Mouse (Mus musculus): ENCODE measurements around the gene Rcc1l. TPM values are rescaled to one million over a fixed set of nuclear protein-coding genes. Genes with fewer than 3 reads are reported as not detected.
A peak's percentile ranks its signal among the peaks of the same experiment; 100 is the strongest.

Gene Rcc1l
- polyA plus RNA-seq, 1 experiment from 2014 or later = 20.9 TPM

- 94% methylated on average over 12 of the region's 12 CpGs for WGBS
- ATAC-seq = no peak
- H3K4me2 ChIP-seq (ENCODE audit: low read length) = no peak overlapping the region
These were observed 40.6 kb downstream of the Rcc1l start for GRCm38 (mm10) chr5:134136022-134136421.

GRCm38 (mm10) chr5:134131586-134131985, 45.0 kb downstream of the Rcc1l start:
- Histone ChIP-seq H3K4me2 (ENCODE audit: low read length) (no peak overlapping the region; the same call in 1 of the 2 replicates), H3K9ac (ENCODE audit: low read depth, low read length) (no peak overlapping the region), H3K27me3 (ENCODE audit: control insufficient read depth, insufficient read depth, low read depth, low read length) (no peaks in the 10 kb centered on the region), H3K27ac (ENCODE audit: low read length) (peak overlapping the region; percentile 72), H3K4me1 (ENCODE audit: control insufficient read depth, insufficient read depth, low read length) (peaks cover 8% of the 10 kb centered on the region), H3K36me3 (ENCODE audit: control insufficient read depth, insufficient read depth, low read length) (peaks cover 29% of the 10 kb centered on the region), H3K4me3 (ENCODE audit: low read depth, low read length) (no peak overlapping the region), H3K9me3 (replicated peaks; ENCODE audit: control insufficient read depth, low read length, poor library complexity, severe bottlenecking) (no peaks in the 10 kb centered on the region)
- 5% methylated on average over 4 of the region's 4 CpGs for WGBS
- ATAC-seq = peak; percentile 36; the same call in 1 of the 2 replicates

More at GRCm38 (mm10) chr5:134136022-134136421, 40.6 kb downstream of the Rcc1l start:
- Histone ChIP-seq H3K27ac (ENCODE audit: low read length) (no peak overlapping the region), H3K9ac (ENCODE audit: low read depth, low read length) (no peak overlapping the region), H3K4me1 (ENCODE audit: control insufficient read depth, insufficient read depth, low read length) (peaks cover 8% of the 10 kb centered on the region), H3K4me3 (ENCODE audit: low read depth, low read length) (no peak overlapping the region), H3K27me3 (ENCODE audit: control insufficient read depth, insufficient read depth, low read depth, low read length) (no peaks in the 10 kb centered on the region), H3K9me3 (replicated peaks; ENCODE audit: control insufficient read depth, low read length, poor library complexity, severe bottlenecking) (no peaks in the 10 kb centered on the region), H3K36me3 (ENCODE audit: control insufficient read depth, insufficient read depth, low read length) (peaks cover 49% of the 10 kb centered on the region)

- no peak overlapping the region for H3K27ac ChIP-seq (ENCODE audit: low read length)
- no peaks in the 10 kb centered on the region for H3K27me3 ChIP-seq (ENCODE audit: control insufficient read depth, insufficient read depth, low read depth, low read length)
- H3K4me3 ChIP-seq (ENCODE audit: low read depth, low read length) = no peak overlapping the region
- WGBS = 96% methylated on average over 2 of the region's 2 CpGs
- no peak for ATAC-seq
- peaks cover 2% of the 10 kb centered on the region; the same call in 1 of the 2 replicates for H3K4me1 ChIP-seq (ENCODE audit: control insufficient read depth, insufficient read depth, low read length)
- no peak overlapping the region for H3K9ac ChIP-seq (ENCODE audit: low read depth, low read length)
- H3K36me3 ChIP-seq (ENCODE audit: control insufficient read depth, insufficient read depth, low read length) = peaks cover 14% of the 10 kb centered on the region
- H3K4me2 ChIP-seq (ENCODE audit: low read length) = no peak overlapping the region
- H3K9me3 ChIP-seq (replicated peaks; ENCODE audit: control insufficient read depth, low read length, poor library complexity, severe bottlenecking) = no peaks in the 10 kb centered on the region
These were observed 50.3 kb downstream of the Rcc1l start for GRCm38 (mm10) chr5:134126232-134126631.

GRCm38 (mm10) chr5:134123846-134124245, 52.7 kb downstream of the Rcc1l start:
- no peak overlapping the region for H3K4me3 ChIP-seq (ENCODE audit: low read depth, low read length)

GRCm38 (mm10) chr5:134121893-134122259, 54.7 kb downstream of the Rcc1l start:
- no peak overlapping the region for H3K4me2 ChIP-seq (ENCODE audit: low read length)
- WGBS = 76% methylated on average over 4 of the region's 4 CpGs

More at GRCm38 (mm10) chr5:134123846-134124245, 52.7 kb downstream of the Rcc1l start:
- Histone ChIP-seq H3K4me2 (ENCODE audit: low read length) (no peak overlapping the region), H3K27ac (ENCODE audit: low read length) (no peak overlapping the region), H3K9ac (ENCODE audit: low read depth, low read length) (no peak overlapping the region), H3K4me1 (ENCODE audit: control insufficient read depth, insufficient read depth, low read length) (0 out of 2 replicates have a peak, but pooled peaks cover 2% of the 10 kb centered on the region), H3K36me3 (ENCODE audit: control insufficient read depth, insufficient read depth, low read length) (peaks cover 14% of the 10 kb centered on the region), H3K9me3 (replicated peaks; ENCODE audit: control insufficient read depth, low read length, poor library complexity, severe bottlenecking) (no peaks in the 10 kb centered on the region), H3K27me3 (ENCODE audit: control insufficient read depth, insufficient read depth, low read depth, low read length) (no peaks in the 10 kb centered on the region)
- no peak for ATAC-seq
- 82% methylated on average over 6 of the region's 6 CpGs for WGBS

GRCm38 (mm10) chr5:134121138-134121892, 55.3 kb downstream of the Rcc1l start:
- WGBS = 52% methylated on average over 8 of the region's 9 CpGs
- Histone ChIP-seq H3K4me1 (ENCODE audit: control insufficient read depth, insufficient read depth, low read length) (0 out of 2 replicates have a peak, but pooled peaks cover 2% of the 10 kb centered on the region), H3K9me3 (replicated peaks; ENCODE audit: control insufficient read depth, low read length, poor library complexity, severe bottlenecking) (no peaks in the 10 kb centered on the region), H3K4me3 (ENCODE audit: low read depth, low read length) (no peak overlapping the region), H3K36me3 (ENCODE audit: control insufficient read depth, insufficient read depth, low read length) (peaks cover 16% of the 10 kb centered on the region), H3K4me2 (ENCODE audit: low read length) (no peak overlapping the region), H3K27me3 (ENCODE audit: control insufficient read depth, insufficient read depth, low read depth, low read length) (no peaks in the 10 kb centered on the region), H3K9ac (ENCODE audit: low read depth, low read length) (no peak overlapping the region), H3K27ac (ENCODE audit: low read length) (no peak overlapping the region)
- no peak for ATAC-seq

More at GRCm38 (mm10) chr5:134121893-134122259, 54.7 kb downstream of the Rcc1l start:
- peaks cover 20% of the 10 kb centered on the region for H3K36me3 ChIP-seq (ENCODE audit: control insufficient read depth, insufficient read depth, low read length)
- H3K4me3 ChIP-seq (ENCODE audit: low read depth, low read length) = no peak overlapping the region
- H3K27ac ChIP-seq (ENCODE audit: low read length) = no peak overlapping the region
- H3K9ac ChIP-seq (ENCODE audit: low read depth, low read length) = no peak overlapping the region
- H3K27me3 ChIP-seq (ENCODE audit: control insufficient read depth, insufficient read depth, low read depth, low read length) = no peaks in the 10 kb centered on the region
- 0 out of 2 replicates have a peak, but pooled peaks cover 2% of the 10 kb centered on the region for H3K4me1 ChIP-seq (ENCODE audit: control insufficient read depth, insufficient read depth, low read length)
- no peak for ATAC-seq
- no peaks in the 10 kb centered on the region for H3K9me3 ChIP-seq (replicated peaks; ENCODE audit: control insufficient read depth, low read length, poor library complexity, severe bottlenecking)

GRCm38 (mm10) chr5:134120135-134120534, 56.4 kb downstream of the Rcc1l start:
- WGBS = 89% methylated on average over 3 of the region's 3 CpGs
- ATAC-seq = no peak
- H3K27ac ChIP-seq (ENCODE audit: low read length) = no peak overlapping the region
- no peak overlapping the region for H3K9ac ChIP-seq (ENCODE audit: low read depth, low read length)
- peaks cover 11% of the 10 kb centered on the region for H3K36me3 ChIP-seq (ENCODE audit: control insufficient read depth, insufficient read depth, low read length)
- H3K4me3 ChIP-seq (ENCODE audit: low read depth, low read length) = no peak overlapping the region
- H3K9me3 ChIP-seq (replicated peaks; ENCODE audit: control insufficient read depth, low read length, poor library complexity, severe bottlenecking) = no peaks in the 10 kb centered on the region
- 0 out of 2 replicates have a peak, but pooled peaks cover 2% of the 10 kb centered on the region for H3K4me1 ChIP-seq (ENCODE audit: control insufficient read depth, insufficient read depth, low read length)
- no peak overlapping the region for H3K4me2 ChIP-seq (ENCODE audit: low read length)
- no peaks in the 10 kb centered on the region for H3K27me3 ChIP-seq (ENCODE audit: control insufficient read depth, insufficient read depth, low read depth, low read length)

GRCm38 (mm10) chr5:134119481-134120120, 57.0 kb downstream of the Rcc1l start:
- H3K4me2 ChIP-seq (ENCODE audit: low read length) = no peak overlapping the region
- H3K4me1 ChIP-seq (ENCODE audit: control insufficient read depth, insufficient read depth, low read length) = 0 out of 2 replicates have a peak, but pooled peaks cover 2% of the 10 kb centered on the region
- no peak overlapping the region for H3K9ac ChIP-seq (ENCODE audit: low read depth, low read length)
- no peak overlapping the region for H3K27ac ChIP-seq (ENCODE audit: low read length)
- no peaks in the 10 kb centered on the region for H3K27me3 ChIP-seq (ENCODE audit: control insufficient read depth, insufficient read depth, low read depth, low read length)
- H3K9me3 ChIP-seq (replicated peaks; ENCODE audit: control insufficient read depth, low read length, poor library complexity, severe bottlenecking) = no peaks in the 10 kb centered on the region
- H3K4me3 ChIP-seq (ENCODE audit: low read depth, low read length) = no peak overlapping the region
- WGBS = 71% methylated on average over 10 of the region's 10 CpGs
- ATAC-seq = no peak; the same call in 1 of the 2 replicates
- peaks cover 11% of the 10 kb centered on the region for H3K36me3 ChIP-seq (ENCODE audit: control insufficient read depth, insufficient read depth, low read length)

Data from midbrain, embryonic 16.5 days (tissue).